Mouse (Mus musculus) hindbrain, embryonic 16.5 days (tissue): ENCODE data around the gene Wasf3. TPM values are rescaled to one million over a fixed set of nuclear protein-coding genes. Genes with fewer than 3 reads are reported as not detected.
"Not testable (repeated sequence)": the region's sequence is repeated elsewhere in the genome, so short reads cannot be mapped to it uniquely, and the experiment has no call there.

Experiments
- ATAC-seq: fragments of 200-750 bp; cut with Nextera tagmentation; 2 replicates; pipeline ENCODE4 v1.8.0; 2017; ENCODE audit warnings: moderate TSS enrichment, moderate library complexity
- H3K27ac ChIP-seq: fragments of 300-500 bp; sonication (generic); 2 replicates; pipeline ENCODE4 v1.5.1; 2014; ENCODE audit warnings: low read depth, mild to moderate bottlenecking, control low read depth, low read length, moderate library complexity
- H3K27me3 ChIP-seq: fragments of 300-500 bp; sonication (generic); replicated peaks from 2 replicates; pipeline ENCODE4 v1.6.1; 2014; ENCODE audit warnings: low read length; ENCODE audit not compliant: control insufficient read depth, insufficient read depth
- H3K36me3 ChIP-seq: fragments of 300-500 bp; sonication (generic); 2 replicates; pipeline ENCODE4 v1.6.1; 2014; ENCODE audit warnings: mild to moderate bottlenecking, low read length, moderate library complexity, mixed read lengths; ENCODE audit not compliant: control insufficient read depth, insufficient read depth
- H3K4me1 ChIP-seq: fragments of 300-500 bp; sonication (generic); 2 replicates; pipeline ENCODE4 v1.6.1; 2014; ENCODE audit warnings: low read depth, low read length; ENCODE audit not compliant: control insufficient read depth, insufficient read depth
- H3K4me2 ChIP-seq: fragments of 300-500 bp; sonication (generic); 2 replicates; pipeline ENCODE4 v1.6.1; 2014; ENCODE audit warnings: mild to moderate bottlenecking, low read length, control low read depth, moderate library complexity
- H3K4me3 ChIP-seq: fragments of 300-500 bp; sonication (generic); 2 replicates; pipeline ENCODE4 v1.5.1; 2014; ENCODE audit warnings: mild to moderate bottlenecking, low read length, control low read depth, moderate library complexity
- H3K9ac ChIP-seq: fragments of 300-500 bp; sonication (generic); 2 replicates; pipeline ENCODE4 v1.6.1; 2014; ENCODE audit warnings: low read depth, mild to moderate bottlenecking, control low read depth, low read length, moderate library complexity
- H3K9me3 ChIP-seq: fragments of 300-500 bp; sonication (generic); 2 replicates; pipeline ENCODE4 v1.6.1; 2014; ENCODE audit warnings: mild to moderate bottlenecking, low read length, moderate library complexity; ENCODE audit not compliant: control insufficient read depth
- WGBS: fragments of 180-500 bp; shearing (Covaris S2); extraction: QIAGEN DNeasy Blood & Tissue Kit; methylation state at CpG from one replicate; pipeline ENCODE4 v1.1.7; 2014; 5-methylcytosine and 5-hydroxymethylcytosine counted together
- polyA plus RNA-seq: library from polyadenylated mRNA; unstranded; fragments of >200 nt; fragmentation: Nextera tagmentation; extraction: Ambion mirVana; gene quantifications from 2 replicates; pipeline ENCODE4 v1.2.1, GENCODE M21; 2015

The Wasf3 gene
- polyA plus RNA-seq, 1 experiment from 2014 or later, result 19.3 TPM

- Histone ChIP-seq H3K4me2 (no peak overlapping the region), H3K9ac (no peak overlapping the region), H3K9me3 (no peaks in the 10 kb centered on the region; the same call in 1 of the 2 replicates), H3K4me3 (no peak overlapping the region), H3K27me3 (no peaks in the 10 kb centered on the region), H3K4me1 (peaks cover 10% of the 10 kb centered on the region), H3K27ac (no peak overlapping the region), H3K36me3 (0 out of 2 replicates have a peak, but pooled peaks cover 4% of the 10 kb centered on the region)
- ATAC-seq, result no peak
- 94% methylated on average over 4 of the region's 4 CpGs for WGBS
These were observed 2.1 kb downstream of the Wasf3 start for GRCm38 (mm10) chr5:146386906-146387305.

- Histone ChIP-seq H3K4me3 (no peak overlapping the region), H3K27me3 (no peaks in the 10 kb centered on the region), H3K36me3 (no peaks in the 10 kb centered on the region), H3K9me3 (peaks cover 6% of the 10 kb centered on the region; the same call in 1 of the 2 replicates), H3K4me2 (no peak overlapping the region), H3K4me1 (no peaks in the 10 kb centered on the region), H3K9ac (no peak overlapping the region), H3K27ac (no peak overlapping the region)
- 86% methylated on average over 7 of the region's 7 CpGs for WGBS
- no peak for ATAC-seq
These were observed 9.8 kb downstream of the Wasf3 start for GRCm38 (mm10) chr5:146394563-146394962.

- H3K4me2 ChIP-seq, result no peak overlapping the region
- peaks cover 6% of the 10 kb centered on the region; the same call in 1 of the 2 replicates for H3K9me3 ChIP-seq
- no peak for ATAC-seq
- no peak overlapping the region for H3K9ac ChIP-seq
- peaks cover 3% of the 10 kb centered on the region; the same call in 1 of the 2 replicates for H3K4me1 ChIP-seq
- no peaks in the 10 kb centered on the region for H3K36me3 ChIP-seq
- H3K27me3 ChIP-seq, result no peaks in the 10 kb centered on the region
- H3K4me3 ChIP-seq, result no peak overlapping the region
- no peak overlapping the region for H3K27ac ChIP-seq
- 80% methylated on average over 5 of the region's 5 CpGs for WGBS
These were observed 12.5 kb downstream of the Wasf3 start for GRCm38 (mm10) chr5:146397253-146397652.

- WGBS, result 93% methylated on average over 7 of the region's 7 CpGs
- H3K36me3 ChIP-seq, result no peaks in the 10 kb centered on the region
- no peak overlapping the region for H3K4me3 ChIP-seq
- no peak overlapping the region for H3K4me2 ChIP-seq
- no peaks in the 10 kb centered on the region for H3K27me3 ChIP-seq
- ATAC-seq, result no peak
- peaks cover 6% of the 10 kb centered on the region; the same call in 1 of the 2 replicates for H3K9me3 ChIP-seq
- H3K4me1 ChIP-seq, result peaks cover 5% of the 10 kb centered on the region; the same call in 1 of the 2 replicates
- no peak overlapping the region for H3K27ac ChIP-seq
- no peak overlapping the region for H3K9ac ChIP-seq
These were observed 13.8 kb downstream of the Wasf3 start for GRCm38 (mm10) chr5:146398386-146399115.

- H3K4me1 ChIP-seq, H3K9me3 ChIP-seq, H3K27me3 ChIP-seq, H3K4me2 ChIP-seq, H3K27ac ChIP-seq, ATAC-seq, H3K9ac ChIP-seq, H3K4me3 ChIP-seq, H3K36me3 ChIP-seq: not testable (repeated sequence)
- WGBS, result 95% methylated on average over 6 of the region's 6 CpGs
These were observed 16.2 kb downstream of the Wasf3 start for GRCm38 (mm10) chr5:146401012-146401411.

- 36% methylated on average over 11 of the region's 11 CpGs for WGBS
- ATAC-seq, result peak; percentile 27; the same call in 1 of the 2 replicates
- no peak overlapping the region for H3K27ac ChIP-seq
- H3K9ac ChIP-seq, result no peak overlapping the region
- no peak overlapping the region for H3K4me3 ChIP-seq
- H3K9me3 ChIP-seq, result no peaks in the 10 kb centered on the region
- H3K36me3 ChIP-seq, result no peaks in the 10 kb centered on the region
- peak overlapping the region; percentile 8; the same call in 1 of the 2 replicates for H3K4me2 ChIP-seq
- no peaks in the 10 kb centered on the region for H3K27me3 ChIP-seq
- H3K4me1 ChIP-seq, result peaks cover 5% of the 10 kb centered on the region; the same call in 1 of the 2 replicates
These were observed 17.5 kb downstream of the Wasf3 start for GRCm38 (mm10) chr5:146402311-146402710.

- Histone ChIP-seq H3K9ac (no peak overlapping the region), H3K27me3 (no peaks in the 10 kb centered on the region), H3K36me3 (no peaks in the 10 kb centered on the region), H3K27ac (no peak overlapping the region), H3K4me2 (no peak overlapping the region), H3K4me3 (no peak overlapping the region), H3K9me3 (no peaks in the 10 kb centered on the region), H3K4me1 (peaks cover 5% of the 10 kb centered on the region; the same call in 1 of the 2 replicates)
- WGBS, result 46% methylated on average over 2 of the region's 2 CpGs
- ATAC-seq, result no peak
These were observed 19.1 kb downstream of the Wasf3 start for GRCm38 (mm10) chr5:146403923-146404322.

GRCm38 (mm10) chr5:146406133-146406532 is 21.3 kb downstream of the Wasf3 start:
- no peaks in the 10 kb centered on the region for H3K27me3 ChIP-seq
- no peak overlapping the region for H3K9ac ChIP-seq
- H3K27ac ChIP-seq, result no peak overlapping the region
- no peak overlapping the region for H3K4me2 ChIP-seq
- H3K36me3 ChIP-seq, result no peaks in the 10 kb centered on the region
- H3K4me1 ChIP-seq, result peaks cover 12% of the 10 kb centered on the region; the same call in 1 of the 2 replicates
- no peaks in the 10 kb centered on the region for H3K9me3 ChIP-seq
- no peak for ATAC-seq
- 92% methylated on average over 1 of the region's 1 CpGs for WGBS
- H3K4me3 ChIP-seq, result no peak overlapping the region

GRCm38 (mm10) chr5:146407791-146408190 is 23.0 kb downstream of the Wasf3 start:
- no peak for ATAC-seq
- 43% methylated on average over 3 of the region's 3 CpGs for WGBS

More at GRCm38 (mm10) chr5:146407791-146408190, 23.0 kb downstream of the Wasf3 start:
- Histone ChIP-seq H3K27me3 (no peaks in the 10 kb centered on the region), H3K4me3 (no peak overlapping the region), H3K36me3 (no peaks in the 10 kb centered on the region), H3K4me1 (peaks cover 11% of the 10 kb centered on the region), H3K27ac (no peak overlapping the region), H3K9me3 (no peaks in the 10 kb centered on the region), H3K4me2 (no peak overlapping the region), H3K9ac (no peak overlapping the region)
